Mouse (Mus musculus): ENCODE measurements at regions not wholly inside any gene's neighbourhood (a gene's known extent, or its start where the extent isn't known, plus 50 kb on each side); places are given as distances from the start of the nearest gene placed in this dataset.

DNA sequence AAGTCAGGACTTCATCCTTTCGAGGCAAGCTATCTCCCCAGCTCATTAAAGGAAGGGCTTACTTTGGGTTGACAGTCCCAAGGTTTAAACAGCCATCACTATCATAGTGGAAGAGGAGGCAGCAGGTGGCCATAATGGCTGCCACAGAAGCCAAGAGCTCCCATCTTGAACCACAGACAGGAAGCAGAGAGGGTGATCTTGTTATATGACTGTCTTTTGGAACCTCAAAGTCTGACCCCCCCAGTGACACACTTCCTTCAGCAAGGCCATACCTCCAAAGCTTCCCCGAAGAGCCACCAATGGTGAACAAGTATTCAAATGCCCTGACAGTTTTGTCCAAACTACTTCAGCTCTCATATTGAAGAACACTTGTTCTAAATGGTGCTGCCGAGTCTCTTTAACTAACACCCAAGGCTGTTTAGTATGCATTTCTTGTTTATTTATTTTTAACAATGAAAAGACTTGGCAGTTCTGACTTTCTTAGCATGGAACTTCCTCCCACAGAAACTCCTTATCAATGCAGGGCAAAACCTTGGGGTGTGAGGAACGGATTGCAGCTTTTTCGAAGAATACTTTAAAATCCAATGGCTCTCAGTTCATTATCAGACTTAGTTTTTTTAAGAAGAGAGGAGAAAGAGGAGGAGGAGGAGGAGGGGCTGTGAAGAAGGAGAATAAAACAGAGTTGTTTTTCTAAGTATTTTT lies 79.8 kb upstream of the Tnik start:
- DNase-seq = peak; percentile 23

- no peak for DNase-seq
Observed at GRCm38 (mm10) chr3:28185518-28185917, 77.5 kb upstream of the Tnik start.

GRCm38 (mm10) chr3:28185918-28186317 lies 77.1 kb upstream of the Tnik start:
- DNase-seq = no peak

GRCm38 (mm10) chr3:28189371-28189770 lies 73.6 kb upstream of the Tnik start:
- no peak for DNase-seq

- DNase-seq = no peak
Observed at GRCm38 (mm10) chr3:28190243-28190642, 72.8 kb upstream of the Tnik start.

GRCm38 (mm10) chr3:28194388-28194970 lies 68.5 kb upstream of the Tnik start:
- DNase-seq = no peak

DNA sequence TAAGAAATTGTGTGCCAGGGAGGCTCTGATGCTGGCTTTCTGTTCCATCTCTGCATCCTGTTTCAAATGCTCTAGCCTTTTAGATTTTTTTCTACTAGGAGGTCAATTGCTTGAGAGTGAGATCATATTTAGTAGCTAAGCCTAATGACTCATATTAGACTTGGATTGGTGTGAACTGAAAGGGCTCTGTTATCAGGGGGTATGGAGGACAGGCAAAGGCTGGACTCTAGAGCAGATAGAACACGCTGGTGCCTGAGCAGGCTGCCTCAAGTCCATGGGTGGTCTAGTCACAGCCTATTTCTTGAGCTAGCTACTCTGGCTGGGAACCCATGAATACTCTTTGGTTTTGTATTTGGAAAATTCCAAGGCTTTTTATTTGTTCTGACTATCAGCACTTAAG lies 66.2 kb upstream of the Tnik start:
- no peak for DNase-seq

GRCm38 (mm10) chr3:28209304-28209703 lies 53.7 kb upstream of the Tnik start:
- DNase-seq = no peak

DNA sequence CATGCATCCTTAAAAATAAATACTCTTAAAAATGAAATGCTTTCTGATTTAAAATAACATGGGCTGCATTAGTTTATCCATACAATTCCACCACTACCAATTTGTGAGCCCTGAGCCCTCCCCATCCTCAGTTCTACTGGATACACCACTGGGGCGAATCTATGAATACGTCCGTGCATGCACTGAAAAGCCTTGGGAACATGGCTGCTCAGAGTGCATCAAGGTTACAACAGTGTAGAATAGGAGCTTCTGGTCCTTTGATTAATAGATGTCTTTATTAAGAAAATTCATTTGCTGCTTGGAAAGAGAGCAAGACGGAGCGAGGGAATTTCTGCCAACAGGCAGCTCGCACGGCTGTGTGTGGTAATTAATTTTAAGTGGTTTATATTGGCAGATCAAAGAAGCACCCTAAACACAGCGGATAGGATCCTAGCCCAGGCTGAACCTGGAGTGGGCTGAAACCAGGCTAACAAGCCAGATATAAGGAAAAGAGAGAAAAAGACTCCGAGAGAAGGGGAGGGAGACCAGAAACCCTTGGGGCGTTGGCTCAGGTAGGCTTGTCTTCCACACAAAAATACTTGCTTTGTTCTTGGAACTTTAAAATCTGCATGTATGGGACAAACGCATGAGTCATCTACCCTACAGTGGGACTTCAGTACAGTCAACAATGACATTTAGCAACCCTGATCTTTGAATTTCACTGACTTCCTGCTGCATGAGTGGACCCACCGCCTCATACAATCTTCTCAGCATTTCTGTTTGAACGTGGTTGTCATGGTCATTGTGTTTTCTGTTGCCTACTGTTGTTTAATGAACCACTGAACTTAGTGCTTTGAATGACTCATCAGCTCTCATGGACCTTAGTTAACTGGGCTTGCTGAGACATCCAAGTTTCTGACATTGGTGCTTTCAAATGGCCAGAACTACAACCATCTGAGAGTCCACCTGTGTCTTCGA lies 51.9 kb upstream of the Tnik start:
- no peak for DNase-seq

Measured in lung, postnatal 14 days (tissue).